Mouse (Mus musculus) liver (tissue): ENCODE results near the gene Olfr1049.
"Not testable (repeated sequence)": the region's sequence is repeated elsewhere in the genome, so short reads cannot be mapped to it uniquely, and the experiment has no call there.

Experiments used
- DNase-seq: peaks from one replicate; pipeline ENCODE4 v3.0.0-alpha.2; 2020; ENCODE audit warnings: mixed read lengths

Gene Olfr1049

GRCm38 (mm10) chr2:86258228-86258627, at the start of gene Olfr1049:
TSS of gene Olfr1049 (minus strand) at chr2:86258328.
- DNase-seq, result not testable (repeated sequence)

GRCm38 (mm10) chr2:86292155-86292554, 34.0 kb upstream of the Olfr1049 start, which contains the start of gene Olfr1052:
TSS of gene Olfr1052 (plus strand) at chr2:86292455.
- no peak for DNase-seq

GRCm38 (mm10) chr2:86278988-86279387, 20.9 kb upstream of the Olfr1049 start, which contains the start of gene Olfr1051:
TSS of gene Olfr1051 (minus strand) at chr2:86279088.
- DNase-seq, result not testable (repeated sequence)

GRCm38 (mm10) chr2:86240189-86240588, 17.9 kb downstream of the Olfr1049 start, which contains the start of gene Olfr1048:
TSS of gene Olfr1048 (minus strand) at chr2:86240289.
- no peak for DNase-seq

- no peak for DNase-seq
Measured at GRCm38 (mm10) chr2:86231301-86231700, 26.8 kb downstream of the Olfr1049 start, which contains the start of gene Olfr1047. TSS of gene Olfr1047 (minus strand) at chr2:86231401.

GRCm38 (mm10) chr2:86219214-86219613, 38.9 kb downstream of the Olfr1049 start, which contains the start of gene Olfr1046:
TSS of gene Olfr1046 (minus strand) at chr2:86219314.
- DNase-seq, result no peak
